Mouse (Mus musculus): Measurements from ENCODE around the gene Hypk. TPM values are rescaled to one million over a fixed set of nuclear protein-coding genes. Genes with fewer than 3 reads are reported as not detected.

Gene Hypk
- polyA plus RNA-seq, 1 experiment from 2014 or later = 124 TPM

- ATAC-seq (replicated peaks; ENCODE audit: insufficient number of reproducible peaks, low FRiP score, low TSS enrichment) = peak; percentile 87
- H3K36me3 ChIP-seq (ENCODE audit: control insufficient read depth, insufficient read depth, low read length) = peaks cover 13% of the 10 kb centered on the region
- peak overlapping the region; percentile 60 for H3K9ac ChIP-seq (ENCODE audit: low read depth, low read length)
- WGBS (ENCODE audit: insufficient replicate concordance) = 2% methylated on average over 30 of the region's 30 CpGs
- peak overlapping the region; percentile 52 for H3K4me3 ChIP-seq (ENCODE audit: low read depth, low read length)
- H3K4me1 ChIP-seq (ENCODE audit: control insufficient read depth, insufficient read depth, low read length) = peaks cover 8% of the 10 kb centered on the region
- no peak overlapping the region for H3K27ac ChIP-seq (ENCODE audit: low read depth, low read length)
- peak overlapping the region; percentile 91 for H3K4me2 ChIP-seq
- H3K9me3 ChIP-seq (replicated peaks; ENCODE audit: control insufficient read depth, low read length) = no peaks in the 10 kb centered on the region
- H3K27me3 ChIP-seq (ENCODE audit: control insufficient read depth, insufficient read depth, low read length) = no peaks in the 10 kb centered on the region
Measured at GRCm38 (mm10) chr2:121442259-121443067, 10.6 kb upstream of the Hypk start.

- peak overlapping the region; percentile 52 for H3K4me3 ChIP-seq (ENCODE audit: low read depth, low read length)
- peak overlapping the region; percentile 91 for H3K4me2 ChIP-seq
- H3K36me3 ChIP-seq (ENCODE audit: control insufficient read depth, insufficient read depth, low read length) = peaks cover 8% of the 10 kb centered on the region; the same call in 1 of the 2 replicates
- no peaks in the 10 kb centered on the region for H3K9me3 ChIP-seq (replicated peaks; ENCODE audit: control insufficient read depth, low read length)
- ATAC-seq (replicated peaks; ENCODE audit: insufficient number of reproducible peaks, low FRiP score, low TSS enrichment) = no peak
- peaks cover 11% of the 10 kb centered on the region for H3K4me1 ChIP-seq (ENCODE audit: control insufficient read depth, insufficient read depth, low read length)
- 21% methylated on average over 8 of the region's 8 CpGs for WGBS (ENCODE audit: insufficient replicate concordance)
- peak overlapping the region; percentile 60 for H3K9ac ChIP-seq (ENCODE audit: low read depth, low read length)
- H3K27ac ChIP-seq (ENCODE audit: low read depth, low read length) = no peak overlapping the region
- no peaks in the 10 kb centered on the region for H3K27me3 ChIP-seq (ENCODE audit: control insufficient read depth, insufficient read depth, low read length)
Measured at GRCm38 (mm10) chr2:121443068-121443349, 10.1 kb upstream of the Hypk start.

- no peaks in the 10 kb centered on the region for H3K9me3 ChIP-seq (replicated peaks; ENCODE audit: control insufficient read depth, low read length)
- H3K27ac ChIP-seq (ENCODE audit: low read depth, low read length) = no peak within 1 kb of the TSS
- H3K4me2 ChIP-seq = peak within 1 kb of the TSS; percentile 91
- no peaks in the 10 kb centered on the region for H3K27me3 ChIP-seq (ENCODE audit: control insufficient read depth, insufficient read depth, low read length)
- WGBS (ENCODE audit: insufficient replicate concordance) = 89% methylated on average over 1 of the region's 1 CpGs
- H3K4me3 ChIP-seq (ENCODE audit: low read depth, low read length) = peak within 1 kb of the TSS; percentile 52; the same call in 1 of the 2 replicates
- ATAC-seq (replicated peaks; ENCODE audit: insufficient number of reproducible peaks, low FRiP score, low TSS enrichment) = no peak
- H3K4me1 ChIP-seq (ENCODE audit: control insufficient read depth, insufficient read depth, low read length) = peaks cover 11% of the 10 kb centered on the region
- H3K36me3 ChIP-seq (ENCODE audit: control insufficient read depth, insufficient read depth, low read length) = peaks cover 4% of the 10 kb centered on the region; the same call in 1 of the 2 replicates
- H3K9ac ChIP-seq (ENCODE audit: low read depth, low read length) = peak within 1 kb of the TSS; percentile 60; the same call in 1 of the 2 replicates
Measured at GRCm38 (mm10) chr2:121444178-121444577, 8.9 kb upstream of the Hypk start, which contains the start of gene Ell3. TSS of gene Ell3 (minus strand) at chr2:121444278.

- ATAC-seq (replicated peaks; ENCODE audit: insufficient number of reproducible peaks, low FRiP score, low TSS enrichment) = no peak
- no peaks in the 10 kb centered on the region for H3K27me3 ChIP-seq (ENCODE audit: control insufficient read depth, insufficient read depth, low read length)
- H3K27ac ChIP-seq (ENCODE audit: low read depth, low read length) = no peak overlapping the region
- H3K9me3 ChIP-seq (replicated peaks; ENCODE audit: control insufficient read depth, low read length) = no peaks in the 10 kb centered on the region
- WGBS (ENCODE audit: insufficient replicate concordance) = 73% methylated on average over 3 of the region's 3 CpGs
- no peaks in the 10 kb centered on the region for H3K36me3 ChIP-seq (ENCODE audit: control insufficient read depth, insufficient read depth, low read length)
- no peak overlapping the region for H3K9ac ChIP-seq (ENCODE audit: low read depth, low read length)
- H3K4me3 ChIP-seq (ENCODE audit: low read depth, low read length) = no peak overlapping the region
- H3K4me2 ChIP-seq = no peak overlapping the region
- H3K4me1 ChIP-seq (ENCODE audit: control insufficient read depth, insufficient read depth, low read length) = peaks cover 11% of the 10 kb centered on the region
Measured at GRCm38 (mm10) chr2:121445117-121445516, 8.0 kb upstream of the Hypk start.

GRCm38 (mm10) chr2:121446506-121446905 is 6.6 kb upstream of the Hypk start:
- Histone ChIP-seq H3K4me2 (no peak overlapping the region), H3K4me3 (ENCODE audit: low read depth, low read length) (no peak overlapping the region), H3K27me3 (ENCODE audit: control insufficient read depth, insufficient read depth, low read length) (no peaks in the 10 kb centered on the region), H3K4me1 (ENCODE audit: control insufficient read depth, insufficient read depth, low read length) (peaks cover 18% of the 10 kb centered on the region), H3K9me3 (replicated peaks; ENCODE audit: control insufficient read depth, low read length) (no peaks in the 10 kb centered on the region), H3K36me3 (ENCODE audit: control insufficient read depth, insufficient read depth, low read length) (peaks cover 2% of the 10 kb centered on the region; the same call in 1 of the 2 replicates), H3K9ac (ENCODE audit: low read depth, low read length) (no peak overlapping the region), H3K27ac (ENCODE audit: low read depth, low read length) (no peak overlapping the region)
- 74% methylated on average over 4 of the region's 4 CpGs for WGBS (ENCODE audit: insufficient replicate concordance)
- ATAC-seq (replicated peaks; ENCODE audit: insufficient number of reproducible peaks, low FRiP score, low TSS enrichment) = no peak

- no peak for ATAC-seq (replicated peaks; ENCODE audit: insufficient number of reproducible peaks, low FRiP score, low TSS enrichment)
- H3K36me3 ChIP-seq (ENCODE audit: control insufficient read depth, insufficient read depth, low read length) = peaks cover 3% of the 10 kb centered on the region; the same call in 1 of the 2 replicates
- H3K4me2 ChIP-seq = no peak overlapping the region
- no peaks in the 10 kb centered on the region for H3K9me3 ChIP-seq (replicated peaks; ENCODE audit: control insufficient read depth, low read length)
- H3K4me1 ChIP-seq (ENCODE audit: control insufficient read depth, insufficient read depth, low read length) = peaks cover 19% of the 10 kb centered on the region
- WGBS (ENCODE audit: insufficient replicate concordance) = 86% methylated on average over 3 of the region's 3 CpGs
- H3K9ac ChIP-seq (ENCODE audit: low read depth, low read length) = no peak overlapping the region
- H3K27me3 ChIP-seq (ENCODE audit: control insufficient read depth, insufficient read depth, low read length) = no peaks in the 10 kb centered on the region
- no peak overlapping the region for H3K4me3 ChIP-seq (ENCODE audit: low read depth, low read length)
- H3K27ac ChIP-seq (ENCODE audit: low read depth, low read length) = no peak overlapping the region
Measured at GRCm38 (mm10) chr2:121447006-121447405, 6.1 kb upstream of the Hypk start.

GRCm38 (mm10) chr2:121448136-121448535 is 5.0 kb upstream of the Hypk start:
- H3K27me3 ChIP-seq (ENCODE audit: control insufficient read depth, insufficient read depth, low read length) = no peaks in the 10 kb centered on the region
- no peak for ATAC-seq (replicated peaks; ENCODE audit: insufficient number of reproducible peaks, low FRiP score, low TSS enrichment)
- peaks cover 20% of the 10 kb centered on the region for H3K4me1 ChIP-seq (ENCODE audit: control insufficient read depth, insufficient read depth, low read length)
- 14% methylated on average over 9 of the region's 9 CpGs for WGBS (ENCODE audit: insufficient replicate concordance)
- peak overlapping the region; percentile 91 for H3K27ac ChIP-seq (ENCODE audit: low read depth, low read length)
- H3K4me2 ChIP-seq = peak overlapping the region; percentile 69
- peak overlapping the region; percentile 64 for H3K9ac ChIP-seq (ENCODE audit: low read depth, low read length)
- no peaks in the 10 kb centered on the region for H3K9me3 ChIP-seq (replicated peaks; ENCODE audit: control insufficient read depth, low read length)
- peaks cover 4% of the 10 kb centered on the region; the same call in 1 of the 2 replicates for H3K36me3 ChIP-seq (ENCODE audit: control insufficient read depth, insufficient read depth, low read length)
- H3K4me3 ChIP-seq (ENCODE audit: low read depth, low read length) = peak overlapping the region; percentile 100

- WGBS (ENCODE audit: insufficient replicate concordance) = under 1% methylated on average over 70 of the region's 74 CpGs
- H3K27ac ChIP-seq (ENCODE audit: low read depth, low read length) = peak within 1 kb of the TSS; percentile 91
- ATAC-seq (replicated peaks; ENCODE audit: insufficient number of reproducible peaks, low FRiP score, low TSS enrichment) = peak; percentile 98
- peak within 1 kb of the TSS; percentile 99 for H3K9ac ChIP-seq (ENCODE audit: low read depth, low read length)
- H3K4me3 ChIP-seq (ENCODE audit: low read depth, low read length) = peak within 1 kb of the TSS; percentile 100
- no peaks in the 10 kb centered on the region for H3K9me3 ChIP-seq (replicated peaks; ENCODE audit: control insufficient read depth, low read length)
- H3K4me1 ChIP-seq (ENCODE audit: control insufficient read depth, insufficient read depth, low read length) = peaks cover 23% of the 10 kb centered on the region
- H3K4me2 ChIP-seq = peak within 1 kb of the TSS; percentile 96
- H3K27me3 ChIP-seq (ENCODE audit: control insufficient read depth, insufficient read depth, low read length) = no peaks in the 10 kb centered on the region
- peaks cover 9% of the 10 kb centered on the region; the same call in 1 of the 2 replicates for H3K36me3 ChIP-seq (ENCODE audit: control insufficient read depth, insufficient read depth, low read length)
Measured at GRCm38 (mm10) chr2:121448739-121449535, 4.2 kb upstream of the Hypk start, which contains the start of gene Serf2. TSS of gene Serf2 (plus strand) at chr2:121449195.
